Mouse (Mus musculus) CD4-positive, CD25-positive, alpha-beta regulatory T cell, adult 9 weeks (primary cell): Measurements from ENCODE around the gene Btla. TPM values are rescaled to one million over a fixed set of nuclear protein-coding genes. Genes with fewer than 3 reads are reported as not detected.

Source experiments
- polyA plus RNA-seq: library from polyadenylated mRNA; unstranded; fragments of 100-300 nt; shearing (Covaris generic); gene quantifications from one replicate; pipeline ENCODE4 v1.2.1, GENCODE M21; 2017

Gene Btla
- 113 TPM for polyA plus RNA-seq

GRCm38 (mm10) chr16:45223648-45224388 lies at the start of gene Btla:
Gene Btla (plus strand): TSS chr16:45224315.

Other genes starting within 250 kb of the Btla start
- gene Ccdc80, start 130.9 kb upstream of the Btla start, polyA plus RNA-seq, result 1.4 TPM
- gene Slc35a5, start 65.6 kb upstream of the Btla start, polyA plus RNA-seq, result 61.3 TPM
- 15.7 TPM for gene Atg3, start 65.5 kb upstream of the Btla start, polyA plus RNA-seq
- gene Cd200, start 184.7 kb downstream of the Btla start, polyA plus RNA-seq, result 147 TPM